Mouse (Mus musculus) midbrain, embryonic 16.5 days (tissue): ENCODE measurements around the gene Gfpt1. TPM values are rescaled to one million over a fixed set of nuclear protein-coding genes. Genes with fewer than 3 reads are reported as not detected.
"Not testable (repeated sequence)": the region's sequence is repeated elsewhere in the genome, so short reads cannot be mapped to it uniquely, and the experiment has no call there.

ENCODE experiments used
- ATAC-seq: fragments of 200-750 bp; cut with Nextera tagmentation; 2 replicates; pipeline ENCODE4 v1.8.0; 2017; ENCODE audit warnings: moderate TSS enrichment
- H3K27ac ChIP-seq: fragments of 300-500 bp; sonication (generic); 2 replicates; pipeline ENCODE4 v1.5.1; 2014; ENCODE audit warnings: mild to moderate bottlenecking, low read length, mixed read lengths
- H3K27me3 ChIP-seq: fragments of 300-500 bp; sonication (generic); 2 replicates; pipeline ENCODE4 v1.6.1; 2014; ENCODE audit warnings: low read depth, low read length, mixed read lengths; ENCODE audit not compliant: control insufficient read depth, insufficient read depth
- H3K36me3 ChIP-seq: fragments of 300-500 bp; sonication (generic); 2 replicates; pipeline ENCODE4 v1.6.1; 2014; ENCODE audit warnings: mild to moderate bottlenecking, low read length, moderate library complexity, mixed read lengths; ENCODE audit not compliant: control insufficient read depth, insufficient read depth
- H3K4me1 ChIP-seq: fragments of 300-500 bp; sonication (generic); 2 replicates; pipeline ENCODE4 v1.6.1; 2014; ENCODE audit warnings: mild to moderate bottlenecking, low read length, mixed read lengths; ENCODE audit not compliant: control insufficient read depth, insufficient read depth
- H3K4me2 ChIP-seq: fragments of 300-500 bp; sonication (generic); 2 replicates; pipeline ENCODE4 v1.6.1; 2014; ENCODE audit warnings: mild to moderate bottlenecking, low read length, mixed read lengths
- H3K4me3 ChIP-seq: fragments of 300-500 bp; sonication (generic); 2 replicates; pipeline ENCODE4 v1.5.1; 2014; ENCODE audit warnings: low read depth, mild to moderate bottlenecking, low read length, moderate library complexity, mixed read lengths
- H3K9ac ChIP-seq: fragments of 300-500 bp; sonication (generic); 2 replicates; pipeline ENCODE4 v1.6.1; 2014; ENCODE audit warnings: low read depth, low read length, mixed read lengths
- H3K9me3 ChIP-seq: fragments of 300-500 bp; sonication (generic); replicated peaks from 2 replicates; pipeline ENCODE4 v1.6.1; 2014; ENCODE audit warnings: mild to moderate bottlenecking, low read length, mixed read lengths; ENCODE audit not compliant: control insufficient read depth, poor library complexity, severe bottlenecking
- WGBS: fragments of 180-500 bp; shearing (Covaris S2); extraction: QIAGEN DNeasy Blood & Tissue Kit; methylation state at CpG from one replicate; pipeline ENCODE4 v1.1.7; 2014; 5-methylcytosine and 5-hydroxymethylcytosine counted together
- polyA plus RNA-seq: library from polyadenylated mRNA; unstranded; fragments of >200 nt; fragmentation: Nextera tagmentation; extraction: Ambion mirVana; gene quantifications from 2 replicates; pipeline ENCODE4 v1.2.1, GENCODE M21; 2015

The Gfpt1 gene
- polyA plus RNA-seq, 1 experiment from 2014 or later: 30.0 TPM

DNA sequence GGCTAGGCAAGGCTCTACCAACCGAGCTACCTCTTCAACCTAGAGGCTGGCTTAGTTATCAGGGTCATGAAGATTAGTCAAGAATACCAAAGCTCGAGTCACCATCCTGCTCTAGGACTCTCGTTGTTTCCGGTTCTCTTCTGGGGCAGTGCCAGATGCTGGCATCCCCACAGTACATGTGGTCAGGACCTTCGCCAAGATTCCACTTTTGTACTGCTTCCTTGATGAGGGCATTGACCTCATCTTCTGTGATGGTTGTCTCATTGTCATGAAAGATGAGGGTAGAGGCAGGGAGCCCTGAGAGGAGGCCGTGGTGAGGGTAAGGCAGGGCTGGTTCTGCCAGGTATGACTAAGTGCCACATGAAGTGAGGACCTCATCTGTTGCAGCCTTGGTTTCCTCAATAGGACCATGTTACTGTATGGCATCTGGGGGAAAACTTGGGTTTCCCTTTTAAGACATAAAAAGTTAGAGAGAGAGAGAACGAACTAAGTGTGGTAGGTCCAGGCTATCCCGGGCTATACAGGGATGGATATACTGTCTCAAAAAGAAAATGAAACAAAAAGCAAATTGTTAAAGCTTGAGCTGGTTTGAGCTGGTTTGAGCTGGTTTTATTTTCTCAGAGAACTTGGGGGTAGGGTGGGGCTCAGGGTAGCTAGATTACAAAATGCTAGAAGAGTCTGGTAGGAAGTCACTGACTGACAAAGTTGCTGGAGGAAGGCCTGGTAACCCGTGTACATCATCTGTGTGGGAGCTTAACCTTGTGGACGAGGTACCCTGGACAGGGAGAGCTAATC is 4.6 kb upstream of the Gfpt1 start:
- Histone ChIP-seq H3K4me2 (no peak overlapping the region), H3K36me3 (no peaks in the 10 kb centered on the region), H3K27ac (no peak overlapping the region), H3K9ac (no peak overlapping the region), H3K4me1 (no peaks in the 10 kb centered on the region), H3K9me3 (no peaks in the 10 kb centered on the region), H3K4me3 (no peak overlapping the region), H3K27me3 (no peaks in the 10 kb centered on the region)
- no peak for ATAC-seq
- 84% methylated on average over 10 of the region's 10 CpGs for WGBS

DNA sequence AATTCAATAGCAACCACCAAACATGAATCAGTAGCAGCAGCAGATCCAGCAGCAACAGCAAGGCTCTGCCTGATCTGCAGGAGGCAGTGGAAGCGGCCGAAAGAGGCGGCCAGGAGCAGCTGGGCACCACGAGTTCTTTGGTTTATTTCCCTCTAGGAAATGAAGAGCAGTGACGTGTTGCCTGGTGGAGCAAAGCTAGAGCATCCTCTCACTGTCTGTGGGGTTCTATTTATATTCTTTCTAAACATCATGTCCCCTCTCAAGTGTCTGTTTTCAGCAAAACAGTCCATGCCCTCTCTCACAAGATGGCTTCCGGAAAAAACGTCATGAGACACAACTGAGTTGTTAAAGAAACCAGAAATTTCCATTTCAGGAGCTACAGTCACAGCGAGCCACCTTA is 3.5 kb upstream of the Gfpt1 start:
- no peak overlapping the region for H3K27ac ChIP-seq
- no peaks in the 10 kb centered on the region for H3K9me3 ChIP-seq
- 86% methylated on average over 8 of the region's 8 CpGs for WGBS
- no peaks in the 10 kb centered on the region for H3K27me3 ChIP-seq
- no peak overlapping the region for H3K4me2 ChIP-seq
- H3K36me3 ChIP-seq: no peaks in the 10 kb centered on the region
- H3K9ac ChIP-seq: no peak overlapping the region
- ATAC-seq: no peak
- H3K4me1 ChIP-seq: peaks cover 10% of the 10 kb centered on the region
- H3K4me3 ChIP-seq: no peak overlapping the region

DNA sequence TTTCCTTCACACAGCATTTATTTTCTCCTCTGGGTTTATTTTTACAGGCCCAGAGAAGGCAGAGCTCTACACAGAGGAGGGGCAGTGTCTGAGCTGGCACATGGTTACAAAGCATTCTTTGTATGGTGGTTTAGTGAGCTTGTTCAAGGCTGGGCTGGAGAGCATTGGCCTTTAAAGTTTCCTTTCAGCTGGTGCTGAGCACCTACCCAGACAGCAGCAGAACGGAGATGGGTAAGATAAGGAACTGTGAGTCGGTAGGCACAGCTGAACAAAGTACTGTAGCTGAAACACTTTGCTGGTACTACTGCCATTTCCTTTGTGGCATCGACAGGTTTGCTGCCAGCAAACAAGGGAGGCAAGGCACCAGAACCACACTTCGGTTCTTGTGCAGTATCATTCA is 1.7 kb upstream of the Gfpt1 start:
- Histone ChIP-seq H3K27ac (no peak overlapping the region; the same call in 1 of the 2 replicates), H3K27me3 (no peaks in the 10 kb centered on the region), H3K4me2 (no peak overlapping the region), H3K36me3 (no peaks in the 10 kb centered on the region), H3K9ac (no peak overlapping the region), H3K4me1 (peaks cover 15% of the 10 kb centered on the region), H3K9me3 (no peaks in the 10 kb centered on the region), H3K4me3 (no peak overlapping the region)
- 83% methylated on average over 4 of the region's 4 CpGs for WGBS
- no peak for ATAC-seq

DNA sequence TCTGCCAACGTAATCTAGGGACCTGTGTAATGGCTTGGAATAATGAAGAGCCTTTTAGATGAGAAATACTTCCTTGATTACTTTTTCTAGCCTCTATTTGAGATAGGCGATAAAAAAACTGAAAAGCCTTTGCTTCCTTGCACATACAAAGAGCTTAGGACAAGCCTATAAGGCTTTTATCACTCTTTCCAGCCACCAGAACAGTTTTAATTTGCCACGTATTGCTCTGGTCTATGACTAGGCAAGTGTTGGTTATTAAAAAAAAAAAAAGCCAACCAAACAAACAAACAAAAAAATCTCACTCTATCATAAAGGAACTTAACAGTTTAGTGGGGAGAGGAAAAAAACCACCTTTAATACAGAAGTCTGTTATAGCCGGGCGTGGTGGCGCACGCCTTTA is 1.2 kb upstream of the Gfpt1 start:
- ATAC-seq: no peak
- H3K9ac ChIP-seq: no peak overlapping the region
- H3K4me3 ChIP-seq: peak overlapping the region; percentile 83
- no peak overlapping the region; the same call in 1 of the 2 replicates for H3K27ac ChIP-seq
- H3K36me3 ChIP-seq: no peaks in the 10 kb centered on the region
- H3K9me3 ChIP-seq: no peaks in the 10 kb centered on the region
- H3K4me1 ChIP-seq: peaks cover 18% of the 10 kb centered on the region
- no peaks in the 10 kb centered on the region for H3K27me3 ChIP-seq
- 92% methylated on average over 7 of the region's 7 CpGs for WGBS
- peak overlapping the region; percentile 66 for H3K4me2 ChIP-seq

DNA sequence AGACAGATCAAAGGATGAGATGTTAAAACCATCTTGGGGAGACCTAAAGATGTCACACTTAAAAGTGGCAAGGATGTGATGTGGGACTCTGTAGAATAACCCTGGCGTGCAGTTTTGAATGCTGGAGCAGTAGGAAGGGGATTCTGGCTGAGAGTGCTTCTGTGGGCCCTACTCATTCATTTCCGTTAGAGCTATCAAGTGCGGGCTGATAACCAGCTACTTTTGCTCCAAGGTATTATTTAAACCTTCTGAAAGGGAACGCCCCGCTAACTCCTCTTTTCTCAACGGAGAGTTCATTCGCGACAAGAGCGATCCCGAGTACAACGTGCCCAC is 676 bp upstream of the Gfpt1 start:
- H3K27ac ChIP-seq: peak overlapping the region; percentile 99
- H3K4me2 ChIP-seq: peak overlapping the region; percentile 66
- no peaks in the 10 kb centered on the region for H3K27me3 ChIP-seq
- peak overlapping the region; percentile 83 for H3K4me3 ChIP-seq
- peaks cover 18% of the 10 kb centered on the region for H3K4me1 ChIP-seq
- no peaks in the 10 kb centered on the region for H3K36me3 ChIP-seq
- H3K9ac ChIP-seq: peak overlapping the region; percentile 98
- H3K9me3 ChIP-seq: no peaks in the 10 kb centered on the region
- ATAC-seq: peak; percentile 25
- WGBS: under 1% methylated on average over 11 of the region's 11 CpGs

DNA sequence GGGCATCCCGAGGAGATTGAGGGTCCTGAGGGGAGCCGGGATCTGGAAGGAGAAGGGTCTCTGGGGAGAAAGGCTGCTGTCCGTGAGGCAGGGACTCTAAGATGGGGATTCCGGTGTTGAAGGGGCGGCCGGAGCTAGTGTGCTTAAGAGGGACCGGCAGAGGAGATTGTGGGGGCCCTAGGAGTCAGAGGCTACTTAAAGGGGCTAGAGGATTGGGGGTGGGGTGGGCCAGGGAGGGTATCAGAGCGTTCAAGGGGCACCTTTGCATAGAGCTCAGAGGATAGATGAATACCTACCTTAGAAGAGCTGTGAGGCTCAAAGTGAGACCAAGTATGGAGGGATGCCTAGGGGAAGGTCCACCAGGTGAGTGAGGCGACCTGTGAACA is 478 bp downstream of the Gfpt1 start:
- H3K27ac ChIP-seq: peak overlapping the region; percentile 99
- H3K9me3 ChIP-seq: no peaks in the 10 kb centered on the region
- H3K4me2 ChIP-seq: peak overlapping the region; percentile 66
- H3K9ac ChIP-seq: peak overlapping the region; percentile 98
- peak; percentile 50 for ATAC-seq
- peaks cover 18% of the 10 kb centered on the region for H3K4me1 ChIP-seq
- no peaks in the 10 kb centered on the region for H3K36me3 ChIP-seq
- WGBS: 3% methylated on average over 9 of the region's 9 CpGs
- H3K27me3 ChIP-seq: no peaks in the 10 kb centered on the region
- peak overlapping the region; percentile 83 for H3K4me3 ChIP-seq

DNA sequence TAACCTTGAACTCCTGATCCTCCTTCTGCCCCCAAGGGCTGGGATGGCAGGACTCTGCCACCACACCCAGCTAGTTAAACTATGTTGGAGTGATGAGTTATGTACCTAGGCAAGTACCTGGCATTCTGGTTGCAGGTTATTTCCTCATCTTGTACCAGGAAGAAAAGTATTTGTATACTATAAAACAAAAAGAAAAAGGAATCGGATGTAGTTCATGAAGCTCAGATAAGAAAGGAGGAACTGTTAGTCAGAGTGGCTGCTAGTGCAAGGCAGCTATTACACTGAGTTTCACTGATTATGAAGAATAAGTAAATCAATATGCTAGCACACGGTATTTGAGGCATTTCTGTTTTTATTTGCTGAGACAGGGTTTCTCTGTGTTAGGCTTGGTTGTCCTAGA is 2.2 kb downstream of the Gfpt1 start:
- H3K36me3 ChIP-seq: peaks cover 2% of the 10 kb centered on the region; the same call in 1 of the 2 replicates
- peaks cover 18% of the 10 kb centered on the region for H3K4me1 ChIP-seq
- no peak overlapping the region for H3K9ac ChIP-seq
- no peak for ATAC-seq
- H3K27ac ChIP-seq: no peak overlapping the region
- 86% methylated on average over 2 of the region's 2 CpGs for WGBS
- H3K4me3 ChIP-seq: no peak overlapping the region
- H3K9me3 ChIP-seq: no peaks in the 10 kb centered on the region
- no peak overlapping the region for H3K4me2 ChIP-seq
- no peaks in the 10 kb centered on the region for H3K27me3 ChIP-seq

DNA sequence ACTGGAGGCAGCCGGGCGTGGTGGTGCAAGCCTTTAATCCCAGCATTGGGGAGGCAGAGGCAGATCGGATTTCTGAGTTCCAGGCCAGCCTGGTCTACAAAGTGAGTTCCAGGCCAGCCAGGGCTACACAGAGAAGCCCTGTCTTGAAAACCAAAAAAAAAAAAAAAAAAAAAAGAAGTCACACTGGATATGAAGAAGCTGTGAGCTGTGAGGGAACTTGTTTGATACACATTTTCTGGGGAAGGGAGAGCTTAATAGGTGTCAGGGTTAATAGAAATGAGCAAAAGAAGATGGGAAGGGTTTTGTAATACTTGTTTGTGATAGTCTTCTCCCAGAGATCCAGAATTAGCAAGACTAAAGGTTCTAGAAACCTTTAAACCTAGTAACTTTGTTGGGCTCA is 2.9 kb downstream of the Gfpt1 start:
- WGBS: 61% methylated on average over 3 of the region's 3 CpGs
- Histone ChIP-seq H3K9ac (no peak overlapping the region), H3K9me3 (no peaks in the 10 kb centered on the region), H3K4me1 (peaks cover 18% of the 10 kb centered on the region), H3K4me3 (no peak overlapping the region), H3K4me2 (no peak overlapping the region), H3K27me3 (no peaks in the 10 kb centered on the region), H3K36me3 (peaks cover 2% of the 10 kb centered on the region; the same call in 1 of the 2 replicates), H3K27ac (no peak overlapping the region)
- ATAC-seq: no peak

DNA sequence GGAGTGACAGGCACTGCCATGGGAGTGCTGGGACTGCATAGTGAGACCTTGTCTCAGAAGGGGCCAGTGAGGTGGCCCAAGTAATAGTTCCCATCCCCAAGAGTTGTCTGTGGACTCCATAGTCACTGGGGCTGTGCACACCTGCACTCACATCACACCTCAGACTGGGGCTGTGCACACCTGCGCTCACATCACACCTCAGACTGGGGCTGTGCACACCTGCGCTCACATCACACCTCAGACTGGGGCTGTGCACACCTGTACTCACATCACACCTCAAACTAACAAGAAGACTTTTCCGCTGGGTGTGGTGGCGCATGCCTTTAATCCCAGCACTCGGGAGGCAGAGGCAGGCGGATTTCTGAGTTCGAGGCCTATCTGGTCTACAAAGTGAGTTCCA is 6.1 kb downstream of the Gfpt1 start:
- H3K9ac ChIP-seq, H3K27ac ChIP-seq, H3K9me3 ChIP-seq, H3K4me2 ChIP-seq, H3K27me3 ChIP-seq, ATAC-seq, H3K4me3 ChIP-seq: not testable (repeated sequence)
- peaks cover 24% of the 10 kb centered on the region for H3K36me3 ChIP-seq
- H3K4me1 ChIP-seq: peaks cover 13% of the 10 kb centered on the region
- 95% methylated on average over 7 of the region's 7 CpGs for WGBS
